Mouse (Mus musculus) liver, postnatal 0 days (tissue): Measurements from ENCODE around the gene Ube4a.

Source experiments
- CTCF ChIP-seq: sonication (generic); IDR thresholded peaks from 2 replicates; pipeline ENCODE4 v1.5.1; 2016; ENCODE audit warnings: antibody characterized with exemption, low read depth
- EP300 ChIP-seq: IDR thresholded peaks from 2 replicates; pipeline ENCODE4 v1.6.1; 2016; ENCODE audit warnings: antibody characterized with exemption, low read depth, mild to moderate bottlenecking

GRCm38 (mm10) chr9:44994962-44995361 lies 29.6 kb upstream of the Ube4a start:
- TF ChIP-seq CTCF = no peak
- TF ChIP-seq EP300 = no peak
